Mouse (Mus musculus) mature B cell (primary cell): ENCODE measurements around the gene Gm26620.

Source experiments
- in situ Hi-C: fragments of 300-500 bp; cut with MboI; formaldehyde crosslinking; loops from 2 replicates; pipeline ENCODE4 v1.14.3; 2019

Gm26620 gene

GRCm38 (mm10) chr1:170884978-170885561, at the start of gene Gm26620, which contains the start of gene Dusp12:
Gene Gm26620, plus strand, starts transcription at chr1:170885065.
Gene Dusp12, minus strand, starts transcription at chr1:170885540.
- in situ Hi-C loops, result loop anchor here (25.0 kb wide), 1 partner anchor 1202 kb away; the partner anchor contains the start of genes Copa and Ncstn

- in situ Hi-C loops, result loop anchor here (10.0 kb wide), 1 partner anchor 205 kb away; no protein-coding TSS in a partner anchor
These were observed 45.2 kb upstream of the Gm26620 start for GRCm38 (mm10) chr1:170839685-170840084.

GRCm38 (mm10) chr1:170844380-170844779, 40.5 kb upstream of the Gm26620 start:
- in situ Hi-C loops, result no loop called here

GRCm38 (mm10) chr1:170845448-170846307, 39.2 kb upstream of the Gm26620 start:
- in situ Hi-C loops, result no loop called here

GRCm38 (mm10) chr1:170850007-170850406, 34.9 kb upstream of the Gm26620 start:
- in situ Hi-C loops, result no loop called here

- in situ Hi-C loops, result no loop called here
These were observed 33.9 kb upstream of the Gm26620 start for GRCm38 (mm10) chr1:170850637-170851624.

GRCm38 (mm10) chr1:170853604-170854003, 31.3 kb upstream of the Gm26620 start:
- in situ Hi-C loops, result no loop called here

GRCm38 (mm10) chr1:170855056-170855760, 29.7 kb upstream of the Gm26620 start:
- in situ Hi-C loops, result no loop called here

- in situ Hi-C loops, result no loop called here
These were observed 27.5 kb upstream of the Gm26620 start for GRCm38 (mm10) chr1:170857369-170857768.

GRCm38 (mm10) chr1:170858872-170859271, 26.0 kb upstream of the Gm26620 start:
- in situ Hi-C loops, result no loop called here

- in situ Hi-C loops, result no loop called here
These were observed 23.0 kb upstream of the Gm26620 start for GRCm38 (mm10) chr1:170861671-170862434.

- in situ Hi-C loops, result no loop called here
These were observed 22.5 kb upstream of the Gm26620 start for GRCm38 (mm10) chr1:170862435-170862717.

- in situ Hi-C loops, result no loop called here
These were observed 21.8 kb upstream of the Gm26620 start for GRCm38 (mm10) chr1:170863033-170863432.

GRCm38 (mm10) chr1:170864234-170864633, 20.6 kb upstream of the Gm26620 start:
- in situ Hi-C loops, result no loop called here

GRCm38 (mm10) chr1:170864754-170865153, 20.1 kb upstream of the Gm26620 start:
- in situ Hi-C loops, result no loop called here

- in situ Hi-C loops, result no loop called here
These were observed 19.5 kb upstream of the Gm26620 start for GRCm38 (mm10) chr1:170865406-170865805.

GRCm38 (mm10) chr1:170866992-170867690, 17.7 kb upstream of the Gm26620 start:
- in situ Hi-C loops, result no loop called here

- in situ Hi-C loops, result no loop called here
These were observed 17.2 kb upstream of the Gm26620 start, which contains the start of gene Atf6 for GRCm38 (mm10) chr1:170867691-170868105. Gene Atf6, minus strand, starts transcription at chr1:170867771.

- in situ Hi-C loops, result no loop called here
These were observed 16.6 kb upstream of the Gm26620 start for GRCm38 (mm10) chr1:170868107-170868904.
